Mouse (Mus musculus): ENCODE results near the gene 1110017D15Rik.

- TF ChIP-seq CTCF (IDR thresholded peaks at IDR 0.05; ENCODE audit: low read depth) = no peak
- TF ChIP-seq EP300 (IDR thresholded peaks at IDR 0.05; ENCODE audit: low read depth) = no peak
Measured at GRCm38 (mm10) chr4:41497046-41497445, 20.1 kb downstream of the 1110017D15Rik start.

Data from liver, embryonic 14.5 days (tissue).